Mouse (Mus musculus) liver, postnatal 0 days (tissue): Measurements from ENCODE around the gene Lcn9.

Experiments used
- CTCF ChIP-seq: sonication (generic); IDR thresholded peaks from 2 replicates; pipeline ENCODE4 v1.5.1; 2016; ENCODE audit warnings: antibody characterized with exemption, low read depth
- EP300 ChIP-seq: IDR thresholded peaks from 2 replicates; pipeline ENCODE4 v1.6.1; 2016; ENCODE audit warnings: antibody characterized with exemption, low read depth, mild to moderate bottlenecking

- no peak for TF ChIP-seq CTCF
- no peak for TF ChIP-seq EP300
Observed at GRCm38 (mm10) chr2:25830786-25831185, 7.8 kb downstream of the Lcn9 start.
